Mouse (Mus musculus): ENCODE measurements around the gene Cpox.

Cpox gene

GRCm38 (mm10) chr16:58689555-58690169 is 19.6 kb downstream of the Cpox start:
- in situ Hi-C loops (cut with MboI; ENCODE audit: unreplicated experiment in 2 of 2), result loop anchor here in 1 of 2 experiments (25.0 kb wide), 1 partner anchor 1452 kb away; the partner anchor contains the start of gene Tbc1d23

- in situ Hi-C loops (cut with MboI; ENCODE audit: unreplicated experiment in 2 of 2), result loop anchor here in 1 of 2 experiments (25.0 kb wide), 1 partner anchor 1453 kb away; the partner anchor contains the start of gene Tbc1d23
Observed at GRCm38 (mm10) chr16:58690322-58690732, 20.2 kb downstream of the Cpox start.

- in situ Hi-C loops (cut with MboI; ENCODE audit: unreplicated experiment in 2 of 2), result loop anchor here in 1 of 2 experiments (25.0 kb wide), 1 partner anchor 1457 kb away; the partner anchor contains the start of gene Tbc1d23
Observed at GRCm38 (mm10) chr16:58694091-58694490, 24.0 kb downstream of the Cpox start.

GRCm38 (mm10) chr16:58696796-58697195 is 26.7 kb downstream of the Cpox start:
- in situ Hi-C loops (cut with MboI; ENCODE audit: unreplicated experiment in 2 of 2), result loop anchor here in 1 of 2 experiments (25.0 kb wide), 1 partner anchor 1459 kb away; the partner anchor contains the start of gene Tbc1d23

- in situ Hi-C loops (cut with MboI; ENCODE audit: unreplicated experiment in 2 of 2), result loop anchor here in 1 of 2 experiments (25.0 kb wide), 1 partner anchor 1460 kb away; the partner anchor contains the start of gene Tbc1d23
Observed at GRCm38 (mm10) chr16:58697261-58697660, 27.2 kb downstream of the Cpox start.

GRCm38 (mm10) chr16:58700174-58700573 is 30.1 kb downstream of the Cpox start:
- in situ Hi-C loops (cut with MboI; ENCODE audit: unreplicated experiment in 2 of 2), result no loop called here

- in situ Hi-C loops (cut with MboI; ENCODE audit: unreplicated experiment in 2 of 2), result no loop called here
Observed at GRCm38 (mm10) chr16:58700816-58701424, 30.8 kb downstream of the Cpox start.

- in situ Hi-C loops (cut with MboI; ENCODE audit: unreplicated experiment in 2 of 2), result no loop called here
Observed at GRCm38 (mm10) chr16:58701779-58702178, 31.7 kb downstream of the Cpox start.

- in situ Hi-C loops (cut with MboI; ENCODE audit: unreplicated experiment in 2 of 2), result no loop called here
Observed at GRCm38 (mm10) chr16:58702329-58702932, 32.3 kb downstream of the Cpox start.

- in situ Hi-C loops (cut with MboI; ENCODE audit: unreplicated experiment in 2 of 2), result no loop called here
Observed at GRCm38 (mm10) chr16:58703382-58704124, 33.5 kb downstream of the Cpox start.

GRCm38 (mm10) chr16:58704999-58705398 is 34.9 kb downstream of the Cpox start:
- in situ Hi-C loops (cut with MboI; ENCODE audit: unreplicated experiment in 2 of 2), result no loop called here

- in situ Hi-C loops (cut with MboI; ENCODE audit: unreplicated experiment in 2 of 2), result no loop called here
Observed at GRCm38 (mm10) chr16:58707276-58707905, 37.3 kb downstream of the Cpox start.

GRCm38 (mm10) chr16:58708601-58709475 is 38.7 kb downstream of the Cpox start:
- in situ Hi-C loops (cut with MboI; ENCODE audit: unreplicated experiment in 2 of 2), result no loop called here

GRCm38 (mm10) chr16:58709536-58709935 is 39.4 kb downstream of the Cpox start:
- in situ Hi-C loops (cut with MboI; ENCODE audit: unreplicated experiment in 2 of 2), result no loop called here

GRCm38 (mm10) chr16:58712221-58712620 is 42.1 kb downstream of the Cpox start:
- in situ Hi-C loops (cut with MboI; ENCODE audit: unreplicated experiment in 2 of 2), result no loop called here

- in situ Hi-C loops (cut with MboI; ENCODE audit: unreplicated experiment in 2 of 2), result no loop called here
Observed at GRCm38 (mm10) chr16:58713128-58713527, 43.0 kb downstream of the Cpox start.

- in situ Hi-C loops (cut with MboI; ENCODE audit: unreplicated experiment in 2 of 2), result no loop called here
Observed at GRCm38 (mm10) chr16:58715018-58715417, 44.9 kb downstream of the Cpox start.

GRCm38 (mm10) chr16:58718666-58719120 is 48.6 kb downstream of the Cpox start, which contains the start of gene Gpr15:
Gpr15 (minus strand) TSS chr16:58719070.
- in situ Hi-C loops (cut with MboI; ENCODE audit: unreplicated experiment in 2 of 2), result no loop called here

GRCm38 (mm10) chr16:58722292-58722691 is 52.2 kb downstream of the Cpox start:
- in situ Hi-C loops (cut with MboI; ENCODE audit: unreplicated experiment in 2 of 2), result no loop called here
